Mouse (Mus musculus) ES-E14 (cell line): ENCODE measurements around the gene Ckm. TPM values are rescaled to one million over a fixed set of nuclear protein-coding genes. Genes with fewer than 3 reads are reported as not detected.

Experiments used
- DNase-seq: peaks from one replicate; pipeline ENCODE4 v3.0.0-alpha.2; 2013; ENCODE audit warnings: low read depth, low spot score
- H3K27ac ChIP-seq: 2 replicates; pipeline ENCODE4 v1.5.1; 2012; ENCODE audit warnings: low read depth, mild to moderate bottlenecking, low read length, moderate library complexity, mixed read lengths; ENCODE audit not compliant: poor library complexity, insufficient read depth, severe bottlenecking
- H3K36me3 ChIP-seq: 2 replicates; pipeline ENCODE4 v1.6.1; 2012; ENCODE audit warnings: mild to moderate bottlenecking, low read length, moderate library complexity, mixed read lengths; ENCODE audit not compliant: control insufficient read depth, poor library complexity, insufficient read depth, severe bottlenecking
- H3K4me1 ChIP-seq, 2 experiments: fragments of 150-350 bp in 1 of 2; sonication (generic) in 1 of 2; 2 replicates each; pipeline ENCODE4 v1.6.1; 2012; ENCODE audit warnings: low read length in 2 of 2, mild to moderate bottlenecking in 1 of 2, mixed read lengths in 1 of 2; ENCODE audit not compliant: control insufficient read depth in 2 of 2, insufficient read depth in 2 of 2, poor library complexity in 1 of 2
- H3K4me3 ChIP-seq, 2 experiments: fragments of 150-350 bp in 1 of 2; sonication (generic) in 1 of 2; 2 replicates each; pipeline ENCODE4 v1.5.1; 2012; ENCODE audit warnings: low read length in 2 of 2, low read depth in 1 of 2, mild to moderate bottlenecking in 1 of 2, mixed read lengths in 1 of 2; ENCODE audit not compliant: insufficient read depth in 1 of 2, poor library complexity in 1 of 2, severe bottlenecking in 1 of 2
- H3K9ac ChIP-seq: 2 replicates; pipeline ENCODE4 v1.6.1; 2012; ENCODE audit warnings: low read depth, mild to moderate bottlenecking, low read length, mixed read lengths; ENCODE audit not compliant: poor library complexity, insufficient read depth, severe bottlenecking
- H3K9me3 ChIP-seq: fragments of 150-350 bp; sonication (generic); 2 replicates; pipeline ENCODE4 v1.6.1; 2012; ENCODE audit warnings: low read depth, mild to moderate bottlenecking, low read length; ENCODE audit not compliant: control insufficient read depth, insufficient read depth
- CHD2 ChIP-seq: IDR thresholded peaks from 2 replicates; pipeline ENCODE4 v1.6.1; 2014; ENCODE audit warnings: mild to moderate bottlenecking, low read depth, low read length, inconsistent platforms
- HCFC1 ChIP-seq: IDR thresholded peaks from 2 replicates; pipeline ENCODE4 v1.6.1; 2012; ENCODE audit warnings: low read length, inconsistent platforms, borderline replicate concordance; ENCODE audit not compliant: insufficient read depth
- MAFK ChIP-seq: IDR thresholded peaks from 2 replicates; pipeline ENCODE4 v1.6.1; 2014; ENCODE audit warnings: mild to moderate bottlenecking, low read depth, low read length, inconsistent platforms; ENCODE audit not compliant: insufficient read depth
- ZC3H11A ChIP-seq: IDR thresholded peaks from 2 replicates; pipeline ENCODE4 v1.6.1; 2012; ENCODE audit warnings: low read depth, mild to moderate bottlenecking, inconsistent platforms, low read length, borderline replicate concordance
- ZNF384 ChIP-seq: IDR thresholded peaks from 2 replicates; pipeline ENCODE4 v1.6.1; 2012; ENCODE audit warnings: low read depth, low read length, inconsistent platforms
- in situ Hi-C, 2 experiments: fragments of 600-800 bp; cut with MboI; formaldehyde crosslinking; loops; one replicate each; pipeline ENCODE4 v1.15.1; 2025; ENCODE audit warnings: low sequenced_read_pairs in 2 of 2, inconsistent platforms in 1 of 2; ENCODE audit not compliant: unreplicated experiment in 2 of 2
- total RNA-seq: library from RNA; depleted of rRNA; stranded (reverse); fragments of 300-350 nt; gene quantifications from 2 replicates; pipeline ENCODE4 v1.2.3, GENCODE M21; 2012

The Ckm gene
- total RNA-seq, 1 experiment = 0.85 TPM

- Histone ChIP-seq H3K36me3 (no peaks in the 10 kb centered on the region), H3K9me3 (no peaks in the 10 kb centered on the region), H3K4me1 (peaks cover 2 to 25% of the 10 kb centered on the region in 2 experiments; a peak in 2 of 4 replicates), H3K9ac (no peak within 1 kb of the TSS), H3K4me3 (no peak within 1 kb of the TSS; a peak in 1 of 4 replicates), H3K27ac (no peak within 1 kb of the TSS)
- in situ Hi-C loops = no loop called here
- DNase-seq = no peak
- TF ChIP-seq MAFK (no peak), ZNF384 (no peak), ZC3H11A (no peak), CHD2 (no peak), HCFC1 (no peak)
Measured at GRCm38 (mm10) chr7:19462884-19463381, 58.4 kb downstream of the Ckm start, which contains the start of gene Exoc3l2. TSS of gene Exoc3l2 (plus strand) at chr7:19463331.

GRCm38 (mm10) chr7:19464367-19465307 lies 60.1 kb downstream of the Ckm start:
- Histone ChIP-seq H3K4me1 (peaks cover 2 to 27% of the 10 kb centered on the region in 2 experiments; a peak in 2 of 4 replicates), H3K4me3 (peak overlapping the region in 1 of 2 experiments; percentile 3; a peak in 1 of 4 replicates), H3K9me3 (no peaks in the 10 kb centered on the region), H3K9ac (peak overlapping the region; percentile 18; the same call in 1 of the 2 replicates), H3K36me3 (no peaks in the 10 kb centered on the region), H3K27ac (no peak overlapping the region)
- TF ChIP-seq HCFC1 = no peak
- no peak for TF ChIP-seq ZNF384
- TF ChIP-seq MAFK = no peak
- no peak for TF ChIP-seq ZC3H11A
- TF ChIP-seq CHD2 = no peak
- in situ Hi-C loops = no loop called here
- no peak for DNase-seq

- in situ Hi-C loops = no loop called here
- no peak overlapping the region for H3K27ac ChIP-seq
- no peak for DNase-seq
- no peak overlapping the region for H3K4me3 ChIP-seq
- no peaks in the 10 kb centered on the region for H3K9me3 ChIP-seq
- peaks cover 2 to 21% of the 10 kb centered on the region in 2 experiments; a peak in 2 of 4 replicates for H3K4me1 ChIP-seq
- no peak for TF ChIP-seq ZC3H11A
- TF ChIP-seq ZNF384 = no peak
- no peak for TF ChIP-seq HCFC1
- TF ChIP-seq CHD2 = no peak
- TF ChIP-seq MAFK = no peak
- H3K9ac ChIP-seq = no peak overlapping the region
- no peaks in the 10 kb centered on the region for H3K36me3 ChIP-seq
Measured at GRCm38 (mm10) chr7:19466602-19467145, 62.1 kb downstream of the Ckm start.

GRCm38 (mm10) chr7:19467638-19468037 lies 63.1 kb downstream of the Ckm start:
- Histone ChIP-seq H3K9ac (no peak overlapping the region), H3K27ac (no peak overlapping the region), H3K36me3 (no peaks in the 10 kb centered on the region), H3K9me3 (no peaks in the 10 kb centered on the region), H3K4me1 (peaks cover 2 to 23% of the 10 kb centered on the region in 2 experiments; a peak in 2 of 4 replicates), H3K4me3 (no peak overlapping the region)
- in situ Hi-C loops = no loop called here
- TF ChIP-seq CHD2 (no peak), ZNF384 (no peak), HCFC1 (no peak), ZC3H11A (no peak), MAFK (no peak)
- DNase-seq = no peak
